Mouse (Mus musculus): Measurements from ENCODE around the gene H60c. TPM values are rescaled to one million over a fixed set of nuclear protein-coding genes. Genes with fewer than 3 reads are reported as not detected.

H60c gene
- polyA plus RNA-seq (2012; rRNA removed) (not detected in 2 replicates), polyA plus RNA-seq (2014; fragmentation: Nextera tagmentation; extraction: Ambion mirVana) (not detected in 2 replicates)

GRCm38 (mm10) chr10:3267671-3268070 is at the start of gene H60c:
TSS of gene H60c (minus strand) at chr10:3267771.
- TF ChIP-seq CTCF (IDR thresholded peaks at IDR 0.05; ENCODE audit: low read depth) = no peak
- no peak for TF ChIP-seq EP300 (IDR thresholded peaks at IDR 0.05; ENCODE audit: low read depth)
- DNase-seq (ENCODE audit: low read depth in 3 of 3, low spot score in 3 of 3) (no peak), ATAC-seq (ENCODE audit: insufficient read depth) (no peak)
- Histone ChIP-seq H3K4me3 (ENCODE audit: insufficient read depth in 1 of 2, low read depth in 2 of 2, low read length in 2 of 2) (no peak within 1 kb of the TSS), H3K36me3 (replicated peaks; ENCODE audit: control insufficient read depth, insufficient read depth, low read depth) (no peaks in the 10 kb centered on the region), H3K9ac (replicated peaks) (no peak within 1 kb of the TSS), H3K27me3 (ENCODE audit: control insufficient read depth, insufficient read depth, low read length) (no peaks in the 10 kb centered on the region), H3K4me2 (ENCODE audit: low read depth) (no peak within 1 kb of the TSS), H3K27ac (no peak within 1 kb of the TSS), H3K4me1 (replicated peaks; ENCODE audit: control insufficient read depth in 2 of 2, insufficient read depth in 2 of 2, low read length in 1 of 2) (no peaks in the 10 kb centered on the region), H3K9me3 (ENCODE audit: control insufficient read depth, low read length) (no peaks in the 10 kb centered on the region)
- WGBS (ENCODE audit: insufficient replicate concordance) = 53% methylated on average over 8 of the region's 8 CpGs

DNA sequence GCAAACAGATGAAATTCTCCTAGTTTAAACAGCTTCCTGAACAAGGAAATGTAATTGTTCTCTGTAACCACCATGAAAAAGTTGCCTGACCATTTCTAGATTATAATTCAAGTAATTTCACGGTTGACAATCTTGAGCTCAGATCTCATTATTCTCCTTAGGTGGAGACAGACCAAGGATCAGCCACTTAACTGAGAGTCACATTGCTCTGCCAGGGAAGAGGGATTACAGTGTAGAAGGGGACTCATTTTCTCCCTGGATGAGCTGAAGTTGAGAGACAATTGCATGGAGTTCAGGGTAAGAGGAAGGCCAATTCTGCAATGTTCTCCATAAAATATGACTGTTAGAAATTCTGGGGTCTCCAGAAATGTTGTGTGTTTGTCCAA is 41.2 kb upstream of the H60c start:
- 39% methylated on average over 1 of the region's 1 CpGs for WGBS (ENCODE audit: insufficient replicate concordance)
- H3K9me3 ChIP-seq (ENCODE audit: control insufficient read depth, low read length) = no peaks in the 10 kb centered on the region
- TF ChIP-seq CTCF (IDR thresholded peaks at IDR 0.05; ENCODE audit: low read depth) (no peak), EP300 (IDR thresholded peaks at IDR 0.05; ENCODE audit: low read depth) (no peak)
- H3K27ac ChIP-seq = no peak overlapping the region
- H3K27me3 ChIP-seq (ENCODE audit: control insufficient read depth, insufficient read depth, low read length) = no peaks in the 10 kb centered on the region
- H3K4me3 ChIP-seq (ENCODE audit: insufficient read depth in 1 of 2, low read depth in 2 of 2, low read length in 2 of 2) = no peak overlapping the region
- no peak overlapping the region for H3K9ac ChIP-seq (replicated peaks)
- no peaks in the 10 kb centered on the region for H3K36me3 ChIP-seq (replicated peaks; ENCODE audit: control insufficient read depth, insufficient read depth, low read depth)
- no peaks in the 10 kb centered on the region for H3K4me1 ChIP-seq (replicated peaks; ENCODE audit: control insufficient read depth in 2 of 2, insufficient read depth in 2 of 2, low read length in 1 of 2)
- H3K4me2 ChIP-seq (ENCODE audit: low read depth) = no peak overlapping the region
- no peak for ATAC-seq (ENCODE audit: insufficient read depth)
- DNase-seq (ENCODE audit: low read depth in 3 of 3, low spot score in 3 of 3) = no peak

DNA sequence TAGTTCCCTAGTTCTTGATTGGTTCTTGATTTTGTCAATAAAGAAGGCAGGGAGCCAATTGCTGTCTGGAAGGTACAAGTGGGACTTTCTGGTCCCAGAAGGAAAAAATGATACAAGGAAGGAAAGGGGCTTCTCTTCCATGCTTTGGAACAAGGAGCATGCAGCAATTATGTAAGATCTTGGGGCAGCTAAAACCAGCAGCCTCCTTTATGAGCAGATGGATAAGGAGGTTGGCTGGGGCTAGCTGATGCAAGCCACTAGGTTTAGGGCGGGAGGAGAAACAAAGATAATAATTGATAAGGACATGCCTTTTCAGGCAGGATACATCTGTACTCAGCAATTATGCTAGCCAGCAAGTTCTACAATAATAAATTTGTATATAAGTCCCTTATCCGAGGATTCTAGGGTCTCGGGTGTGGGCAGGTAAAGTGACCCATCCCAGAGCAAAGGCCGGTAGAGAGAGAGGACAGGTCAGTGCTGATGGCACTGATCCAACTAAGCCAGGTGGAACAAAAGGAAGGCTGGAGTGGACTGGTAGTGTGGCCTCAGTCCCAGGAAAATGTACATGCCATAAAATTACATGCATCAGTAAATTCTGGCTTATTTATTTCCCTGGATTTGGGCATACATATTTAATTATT is 40.7 kb upstream of the H60c start:
- Histone ChIP-seq H3K27me3 (ENCODE audit: control insufficient read depth, insufficient read depth, low read length) (no peaks in the 10 kb centered on the region), H3K4me1 (replicated peaks; ENCODE audit: control insufficient read depth in 2 of 2, insufficient read depth in 2 of 2, low read length in 1 of 2) (no peaks in the 10 kb centered on the region), H3K36me3 (replicated peaks; ENCODE audit: control insufficient read depth, insufficient read depth, low read depth) (no peaks in the 10 kb centered on the region), H3K4me2 (ENCODE audit: low read depth) (no peak overlapping the region), H3K4me3 (ENCODE audit: insufficient read depth in 1 of 2, low read depth in 2 of 2, low read length in 2 of 2) (no peak overlapping the region), H3K27ac (no peak overlapping the region), H3K9me3 (ENCODE audit: control insufficient read depth, low read length) (no peaks in the 10 kb centered on the region), H3K9ac (replicated peaks) (no peak overlapping the region)
- ATAC-seq (ENCODE audit: insufficient read depth) (no peak), DNase-seq (ENCODE audit: low read depth in 3 of 3, low spot score in 3 of 3) (no peak)
- no peak for TF ChIP-seq CTCF (IDR thresholded peaks at IDR 0.05; ENCODE audit: low read depth)
- TF ChIP-seq EP300 (IDR thresholded peaks at IDR 0.05; ENCODE audit: low read depth) = no peak
- 61% methylated on average over 4 of the region's 4 CpGs for WGBS (ENCODE audit: insufficient replicate concordance)

DNA sequence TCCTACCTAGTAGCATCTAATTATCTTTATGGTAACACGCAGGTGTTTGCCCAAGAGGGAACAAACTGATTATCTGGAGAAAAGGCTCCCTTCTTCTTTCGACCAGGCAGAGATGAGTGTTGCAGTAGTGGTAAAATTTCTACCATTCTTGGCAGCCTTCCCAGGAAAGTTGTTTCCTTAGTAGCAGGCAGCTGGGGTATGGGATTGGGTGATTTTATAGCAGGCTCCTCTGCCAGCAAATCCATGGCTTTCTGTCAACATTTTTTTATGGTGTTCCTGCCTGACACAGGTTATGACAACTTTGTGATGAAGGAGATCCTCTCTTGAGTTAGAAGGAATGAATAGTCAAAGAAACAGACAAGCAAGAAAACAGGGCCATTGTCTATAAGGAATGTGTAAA is 40.2 kb upstream of the H60c start:
- Histone ChIP-seq H3K4me1 (replicated peaks; ENCODE audit: control insufficient read depth in 2 of 2, insufficient read depth in 2 of 2, low read length in 1 of 2) (no peaks in the 10 kb centered on the region), H3K27ac (no peak overlapping the region), H3K36me3 (replicated peaks; ENCODE audit: control insufficient read depth, insufficient read depth, low read depth) (no peaks in the 10 kb centered on the region), H3K27me3 (ENCODE audit: control insufficient read depth, insufficient read depth, low read length) (no peaks in the 10 kb centered on the region), H3K9me3 (ENCODE audit: control insufficient read depth, low read length) (no peaks in the 10 kb centered on the region), H3K4me2 (ENCODE audit: low read depth) (no peak overlapping the region), H3K9ac (replicated peaks) (no peak overlapping the region), H3K4me3 (ENCODE audit: insufficient read depth in 1 of 2, low read depth in 2 of 2, low read length in 2 of 2) (no peak overlapping the region)
- WGBS (ENCODE audit: insufficient replicate concordance) = 41% methylated on average over 2 of the region's 2 CpGs
- ATAC-seq (ENCODE audit: insufficient read depth) = no peak
- TF ChIP-seq CTCF (IDR thresholded peaks at IDR 0.05; ENCODE audit: low read depth) = no peak
- no peak for TF ChIP-seq EP300 (IDR thresholded peaks at IDR 0.05; ENCODE audit: low read depth)
- no peak for DNase-seq (ENCODE audit: low read depth in 3 of 3, low spot score in 3 of 3)

- H3K36me3 ChIP-seq (replicated peaks; ENCODE audit: control insufficient read depth, insufficient read depth, low read depth) = no peaks in the 10 kb centered on the region
- no peaks in the 10 kb centered on the region for H3K27me3 ChIP-seq (ENCODE audit: control insufficient read depth, insufficient read depth, low read length)
- 14% methylated on average over 2 of the region's 2 CpGs for WGBS (ENCODE audit: insufficient replicate concordance)
- ATAC-seq (ENCODE audit: insufficient read depth) = no peak
- H3K9ac ChIP-seq (replicated peaks) = no peak overlapping the region
- H3K4me1 ChIP-seq (replicated peaks; ENCODE audit: control insufficient read depth in 2 of 2, insufficient read depth in 2 of 2, low read length in 1 of 2) = no peaks in the 10 kb centered on the region
- no peaks in the 10 kb centered on the region for H3K9me3 ChIP-seq (ENCODE audit: control insufficient read depth, low read length)
- no peak overlapping the region for H3K27ac ChIP-seq
- DNase-seq (ENCODE audit: low read depth in 3 of 3, low spot score in 3 of 3) = no peak
- no peak overlapping the region for H3K4me3 ChIP-seq (ENCODE audit: insufficient read depth in 1 of 2, low read depth in 2 of 2, low read length in 2 of 2)
- H3K4me2 ChIP-seq (ENCODE audit: low read depth) = no peak overlapping the region
- TF ChIP-seq CTCF (IDR thresholded peaks at IDR 0.05; ENCODE audit: low read depth) (no peak), EP300 (IDR thresholded peaks at IDR 0.05; ENCODE audit: low read depth) (no peak)
These were observed 26.4 kb upstream of the H60c start for GRCm38 (mm10) chr10:3293969-3294368.

All from liver, embryonic 14.5 days (tissue).